Mouse (Mus musculus): Measurements from ENCODE around the gene Lrrc58.

The Lrrc58 gene

DNA sequence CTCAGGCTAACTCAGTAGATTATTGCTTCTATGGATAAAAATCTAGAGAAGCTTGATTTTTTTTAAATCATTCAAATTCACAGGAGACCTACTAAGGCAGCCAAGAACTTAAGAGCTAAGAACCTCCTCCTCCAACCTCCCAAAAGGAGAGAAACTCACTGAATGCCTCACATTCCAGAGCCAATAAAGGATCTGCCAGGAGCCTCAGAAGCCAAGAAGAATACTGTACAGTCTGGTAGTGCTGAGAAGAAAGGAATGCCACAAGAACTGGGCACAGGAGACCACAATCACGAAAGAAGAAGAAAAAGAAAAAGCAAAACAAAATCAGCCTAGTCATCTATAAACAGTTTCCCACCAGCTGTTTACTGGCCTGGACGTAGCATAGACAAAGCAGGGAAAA, 60.8 kb downstream of the Lrrc58 start:
- no peak for DNase-seq

DNA sequence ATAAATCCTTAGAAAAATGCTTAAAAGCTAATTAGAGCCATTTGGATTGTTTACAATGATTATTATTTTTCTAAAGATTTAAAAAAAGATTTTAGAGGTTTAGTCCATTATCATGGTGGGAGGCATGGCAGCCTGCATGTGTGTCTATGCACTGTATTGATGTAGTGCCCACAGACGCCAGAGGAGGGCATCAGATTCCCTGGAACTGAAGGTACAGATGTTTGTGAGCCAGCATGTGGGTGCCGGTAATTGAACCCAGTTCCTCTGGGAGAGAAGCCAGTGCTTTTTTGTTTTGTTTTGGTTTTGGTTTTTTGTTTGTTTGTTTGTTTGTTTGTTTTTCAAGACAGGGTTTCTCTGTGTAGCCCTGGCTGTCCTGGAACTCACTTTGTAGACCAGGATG, 61.4 kb downstream of the Lrrc58 start:
- DNase-seq: no peak

DNA sequence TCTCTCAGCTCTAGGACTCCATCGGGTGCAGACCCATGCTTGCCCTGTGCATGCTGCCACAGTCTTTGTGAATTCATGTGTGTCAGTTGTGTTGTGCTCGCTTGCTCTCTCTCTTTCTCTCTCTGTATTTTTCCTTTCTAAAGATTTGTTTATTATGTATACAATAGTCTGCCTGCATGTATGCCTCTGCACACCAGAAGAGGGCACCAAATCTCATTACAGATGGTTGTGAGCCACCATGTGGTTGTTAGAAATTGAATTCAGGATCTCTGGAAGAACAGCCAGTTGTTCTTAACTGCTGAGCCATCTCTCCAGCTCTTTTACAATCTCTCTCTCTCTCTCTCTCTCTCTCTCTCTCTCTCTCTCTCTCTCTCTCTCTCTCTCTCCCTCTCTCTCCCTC, 66.7 kb downstream of the Lrrc58 start:
- no peak for DNase-seq

GRCm38 (mm10) chr16:37937276-37937675, 69.1 kb downstream of the Lrrc58 start:
- no peak for DNase-seq
